Mouse (Mus musculus) neutrophil, adult 5-6 weeks (primary cell): ENCODE measurements at regions not wholly inside any gene's neighbourhood (a gene's known extent, or its start where the extent isn't known, plus 50 kb on each side); places are given as distances from the start of the nearest gene placed in this dataset.
"Not testable (repeated sequence)": the region's sequence is repeated elsewhere in the genome, so short reads cannot be mapped to it uniquely, and the experiment has no call there.

Experiments
- ATAC-seq: fragments of 151-379, 151-347 bp; 2 replicates; pipeline ENCODE4 v1.8.0; 2017; ENCODE audit warnings: mild to moderate bottlenecking, moderate TSS enrichment; ENCODE audit not compliant: insufficient number of reproducible peaks, poor library complexity, low FRiP score, severe bottlenecking; ENCODE audit errors: extremely low read depth

GRCm38 (mm10) chr2:146710676-146711075 is 145.0 kb upstream of the Kiz start:
- no peak for ATAC-seq

GRCm38 (mm10) chr2:146721184-146721715 is 134.4 kb upstream of the Kiz start:
- no peak for ATAC-seq

- ATAC-seq, result no peak
Measured at GRCm38 (mm10) chr2:146722351-146723025, 133.2 kb upstream of the Kiz start.

GRCm38 (mm10) chr2:146723172-146723571 is 132.5 kb upstream of the Kiz start:
- ATAC-seq, result no peak

GRCm38 (mm10) chr2:146723671-146724070 is 132.0 kb upstream of the Kiz start:
- ATAC-seq, result no peak

- no peak for ATAC-seq
Measured at GRCm38 (mm10) chr2:146724142-146724679, 131.5 kb upstream of the Kiz start.

GRCm38 (mm10) chr2:146724924-146725555 is 130.6 kb upstream of the Kiz start:
- no peak for ATAC-seq

GRCm38 (mm10) chr2:146728693-146729092 is 127.0 kb upstream of the Kiz start:
- no peak for ATAC-seq

GRCm38 (mm10) chr2:146731081-146731480 is 124.6 kb upstream of the Kiz start:
- no peak for ATAC-seq

GRCm38 (mm10) chr2:146732891-146733290 is 122.8 kb upstream of the Kiz start:
- ATAC-seq, result not testable (repeated sequence)

GRCm38 (mm10) chr2:146744396-146744795 is 111.3 kb upstream of the Kiz start:
- ATAC-seq, result no peak

GRCm38 (mm10) chr2:146745012-146745682 is 110.5 kb upstream of the Kiz start:
- no peak for ATAC-seq

- no peak for ATAC-seq
Measured at GRCm38 (mm10) chr2:146745683-146746047, 110.0 kb upstream of the Kiz start.

GRCm38 (mm10) chr2:146753988-146754387 is 101.7 kb upstream of the Kiz start:
- no peak for ATAC-seq

GRCm38 (mm10) chr2:146763522-146764144 is 92.0 kb upstream of the Kiz start:
- ATAC-seq, result no peak

GRCm38 (mm10) chr2:146764313-146765255 is 91.1 kb upstream of the Kiz start:
- no peak for ATAC-seq

GRCm38 (mm10) chr2:146774876-146775275 is 80.8 kb upstream of the Kiz start:
- no peak for ATAC-seq

GRCm38 (mm10) chr2:146787132-146787810 is 68.4 kb upstream of the Kiz start:
- ATAC-seq, result no peak
